Mouse (Mus musculus) heart, embryonic 15.5 days (tissue): ENCODE measurements around the gene Fam166b. TPM values are rescaled to one million over a fixed set of nuclear protein-coding genes. Genes with fewer than 3 reads are reported as not detected.

Experiments
- ATAC-seq: fragments of 200-750 bp; cut with Nextera tagmentation; replicated peaks from 2 replicates; pipeline ENCODE4 v1.8.0; 2017; ENCODE audit warnings: low read depth, moderate TSS enrichment; ENCODE audit not compliant: insufficient number of reproducible peaks, insufficient read depth, low FRiP score
- H3K27ac ChIP-seq: fragments of 300-500 bp; sonication (generic); 2 replicates; pipeline ENCODE4 v1.5.1; 2015; ENCODE audit warnings: mild to moderate bottlenecking, inconsistent platforms
- H3K27me3 ChIP-seq: fragments of 300-500 bp; sonication (generic); 2 replicates; pipeline ENCODE4 v1.6.1; 2015; ENCODE audit warnings: inconsistent platforms
- H3K36me3 ChIP-seq: fragments of 300-500 bp; sonication (generic); 2 replicates; pipeline ENCODE4 v1.6.1; 2015; ENCODE audit warnings: mild to moderate bottlenecking, inconsistent platforms
- H3K4me1 ChIP-seq: fragments of 300-500 bp; sonication (generic); replicated peaks from 2 replicates; pipeline ENCODE4 v1.6.1; 2015; ENCODE audit warnings: inconsistent platforms
- H3K4me2 ChIP-seq: fragments of 300-500 bp; sonication (generic); 2 replicates; pipeline ENCODE4 v1.6.1; 2015; ENCODE audit warnings: inconsistent platforms, mild to moderate bottlenecking, moderate library complexity
- H3K4me3 ChIP-seq: fragments of 300-500 bp; sonication (generic); 2 replicates; pipeline ENCODE4 v1.5.1; 2015; ENCODE audit warnings: mild to moderate bottlenecking, inconsistent platforms
- H3K9ac ChIP-seq: fragments of 300-500 bp; sonication (generic); 2 replicates; pipeline ENCODE4 v1.6.1; 2015; ENCODE audit warnings: mild to moderate bottlenecking, inconsistent platforms
- H3K9me3 ChIP-seq: fragments of 300-500 bp; sonication (generic); replicated peaks from 2 replicates; pipeline ENCODE4 v1.6.1; 2016; ENCODE audit warnings: inconsistent platforms
- WGBS: fragments of 180-500 bp; shearing (Covaris S2); methylation state at CpG from one replicate; pipeline ENCODE4 v1.1.7; 2015; ENCODE audit warnings: mixed read lengths; 5-methylcytosine and 5-hydroxymethylcytosine counted together
- polyA plus RNA-seq: library from polyadenylated mRNA; unstranded; fragments of >200 nt; fragmentation: Nextera tagmentation; extraction: Ambion mirVana; gene quantifications from 2 replicates; pipeline ENCODE4 v1.2.1, GENCODE M21; 2015

Gene Fam166b
- polyA plus RNA-seq, 1 experiment from 2014 or later = 0.18 TPM

GRCm38 (mm10) chr4:43401486-43401885, 27.4 kb downstream of the Fam166b start:
- WGBS = 84% methylated on average over 10 of the region's 10 CpGs
- ATAC-seq = no peak
- H3K27ac ChIP-seq = peak overlapping the region; percentile 93
- no peaks in the 10 kb centered on the region for H3K9me3 ChIP-seq
- peaks cover 62% of the 10 kb centered on the region for H3K4me1 ChIP-seq
- H3K9ac ChIP-seq = no peak overlapping the region
- no peaks in the 10 kb centered on the region for H3K36me3 ChIP-seq
- H3K4me2 ChIP-seq = 0 out of 2 replicates have a peak overlapping the region, but pooled peaks have one; percentile 18
- H3K27me3 ChIP-seq = no peaks in the 10 kb centered on the region
- no peak overlapping the region for H3K4me3 ChIP-seq

DNA sequence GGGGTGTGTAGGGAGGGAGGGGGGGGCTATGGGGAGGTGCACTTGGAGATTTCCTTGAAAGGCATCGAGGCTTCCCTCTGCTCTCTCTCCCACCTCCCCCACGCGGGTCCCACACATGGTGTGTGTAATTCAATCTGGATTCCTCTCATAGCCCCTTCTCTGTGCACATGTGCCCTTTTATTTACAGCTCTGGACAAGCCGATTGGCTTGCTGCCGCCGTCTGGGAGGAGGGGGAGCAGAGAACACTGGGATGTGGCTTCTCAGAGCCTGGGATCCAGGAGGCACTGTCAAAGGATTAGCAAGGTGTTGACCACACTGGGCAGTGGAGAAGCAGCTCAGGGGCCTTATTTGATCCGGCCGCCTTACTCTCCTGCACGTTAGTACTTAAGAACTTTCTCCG, 28.0 kb downstream of the Fam166b start:
- H3K27ac ChIP-seq = peak overlapping the region; percentile 93
- H3K36me3 ChIP-seq = no peaks in the 10 kb centered on the region
- H3K4me3 ChIP-seq = no peak overlapping the region
- H3K27me3 ChIP-seq = no peaks in the 10 kb centered on the region
- peak overlapping the region; percentile 18; the same call in 1 of the 2 replicates for H3K4me2 ChIP-seq
- H3K4me1 ChIP-seq = peaks cover 59% of the 10 kb centered on the region
- WGBS = 29% methylated on average over 10 of the region's 10 CpGs
- H3K9me3 ChIP-seq = no peaks in the 10 kb centered on the region
- no peak overlapping the region for H3K9ac ChIP-seq
- ATAC-seq = no peak

- Histone ChIP-seq H3K9me3 (no peaks in the 10 kb centered on the region), H3K4me2 (peak overlapping the region; percentile 59), H3K36me3 (no peaks in the 10 kb centered on the region), H3K9ac (peak overlapping the region; percentile 49), H3K27ac (peak overlapping the region; percentile 93), H3K27me3 (no peaks in the 10 kb centered on the region), H3K4me1 (peaks cover 62% of the 10 kb centered on the region), H3K4me3 (peak overlapping the region; percentile 34)
- ATAC-seq = peak; percentile 77
- 39% methylated on average over 31 of the region's 31 CpGs for WGBS
These were observed 29.4 kb downstream of the Fam166b start for GRCm38 (mm10) chr4:43399391-43400131.

- no peaks in the 10 kb centered on the region for H3K9me3 ChIP-seq
- peaks cover 69% of the 10 kb centered on the region for H3K4me1 ChIP-seq
- H3K36me3 ChIP-seq = no peaks in the 10 kb centered on the region
- H3K4me3 ChIP-seq = peak overlapping the region; percentile 34
- peak; percentile 32; the same call in 1 of the 2 replicates for ATAC-seq
- peak overlapping the region; percentile 59 for H3K4me2 ChIP-seq
- no peaks in the 10 kb centered on the region for H3K27me3 ChIP-seq
- WGBS = 14% methylated on average over 17 of the region's 17 CpGs
- peak overlapping the region; percentile 49 for H3K9ac ChIP-seq
- peak overlapping the region; percentile 93 for H3K27ac ChIP-seq
These were observed 30.1 kb downstream of the Fam166b start for GRCm38 (mm10) chr4:43398829-43399331.

GRCm38 (mm10) chr4:43398014-43398413, 30.9 kb downstream of the Fam166b start:
- Histone ChIP-seq H3K4me1 (peaks cover 71% of the 10 kb centered on the region), H3K27ac (peak overlapping the region; percentile 93), H3K9me3 (no peaks in the 10 kb centered on the region), H3K9ac (no peak overlapping the region), H3K4me2 (no peak overlapping the region), H3K36me3 (no peaks in the 10 kb centered on the region), H3K4me3 (no peak overlapping the region), H3K27me3 (no peaks in the 10 kb centered on the region)
- WGBS = 75% methylated on average over 4 of the region's 4 CpGs
- no peak for ATAC-seq

DNA sequence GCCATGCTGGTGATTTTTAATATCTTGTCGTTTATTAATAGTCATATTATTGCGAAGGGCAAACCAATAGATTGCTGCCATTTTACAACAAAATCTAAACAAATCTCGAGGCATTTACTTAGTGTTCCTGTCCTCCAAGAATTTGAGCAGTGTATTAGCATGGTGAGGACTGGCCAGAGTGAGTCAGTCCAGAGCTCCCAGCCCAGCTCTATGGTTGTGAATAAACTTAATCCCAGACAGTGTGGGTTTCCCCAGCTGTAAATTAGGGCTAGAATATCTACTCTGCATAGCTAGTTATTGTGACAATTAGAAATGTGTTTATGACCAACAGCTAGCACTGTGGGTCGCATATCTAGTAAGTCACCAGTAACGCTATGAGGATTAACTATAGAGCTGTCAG, 32.6 kb downstream of the Fam166b start:
- H3K4me2 ChIP-seq = no peak overlapping the region
- no peak overlapping the region for H3K4me3 ChIP-seq
- H3K27ac ChIP-seq = no peak overlapping the region
- H3K36me3 ChIP-seq = no peaks in the 10 kb centered on the region
- no peaks in the 10 kb centered on the region for H3K9me3 ChIP-seq
- WGBS = 86% methylated on average over 5 of the region's 5 CpGs
- H3K27me3 ChIP-seq = no peaks in the 10 kb centered on the region
- ATAC-seq = no peak
- H3K9ac ChIP-seq = no peak overlapping the region
- peaks cover 57% of the 10 kb centered on the region for H3K4me1 ChIP-seq

- Histone ChIP-seq H3K4me1 (peaks cover 51% of the 10 kb centered on the region), H3K4me3 (no peak overlapping the region), H3K9ac (no peak overlapping the region), H3K27ac (peak overlapping the region; percentile 96; the same call in 1 of the 2 replicates), H3K4me2 (no peak overlapping the region), H3K36me3 (no peaks in the 10 kb centered on the region), H3K9me3 (no peaks in the 10 kb centered on the region), H3K27me3 (no peaks in the 10 kb centered on the region)
- no peak for ATAC-seq
- 74% methylated on average over 9 of the region's 9 CpGs for WGBS
These were observed 33.1 kb downstream of the Fam166b start for GRCm38 (mm10) chr4:43395836-43396235.

DNA sequence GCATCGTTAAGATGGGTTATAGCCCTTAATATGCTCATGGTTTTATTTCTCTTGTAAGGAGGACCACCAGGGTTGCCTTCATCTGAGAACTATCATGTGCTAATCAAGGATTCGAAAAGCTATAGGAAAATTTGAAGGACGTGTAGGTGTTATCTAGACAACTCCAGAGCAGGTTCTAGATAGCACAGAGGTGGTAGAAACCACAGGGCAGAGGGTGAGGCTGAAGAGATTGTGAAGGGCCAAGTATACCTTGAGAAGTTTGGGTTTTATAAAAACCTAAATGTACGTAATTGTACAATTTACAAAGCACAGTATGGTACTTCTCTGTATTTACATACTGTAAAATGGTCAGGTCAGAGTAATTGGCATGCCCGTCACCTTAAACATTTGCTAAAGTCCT, 33.8 kb downstream of the Fam166b start:
- peak overlapping the region; percentile 96 for H3K27ac ChIP-seq
- H3K9ac ChIP-seq = peak overlapping the region; percentile 30; the same call in 1 of the 2 replicates
- H3K4me3 ChIP-seq = no peak overlapping the region
- no peaks in the 10 kb centered on the region for H3K9me3 ChIP-seq
- peaks cover 47% of the 10 kb centered on the region for H3K4me1 ChIP-seq
- no peaks in the 10 kb centered on the region for H3K27me3 ChIP-seq
- ATAC-seq = no peak
- no peaks in the 10 kb centered on the region for H3K36me3 ChIP-seq
- H3K4me2 ChIP-seq = peak overlapping the region; percentile 51
- whole genome bisulfite sequencing = 72% methylated on average over 5 of the region's 5 CpGs

GRCm38 (mm10) chr4:43394345-43394891, 34.5 kb downstream of the Fam166b start:
- H3K4me2 ChIP-seq = peak overlapping the region; percentile 51
- no peaks in the 10 kb centered on the region for H3K27me3 ChIP-seq
- peak overlapping the region; percentile 96 for H3K27ac ChIP-seq
- peak; percentile 81 for ATAC-seq
- peaks cover 47% of the 10 kb centered on the region for H3K4me1 ChIP-seq
- H3K4me3 ChIP-seq = peak overlapping the region; percentile 15; the same call in 1 of the 2 replicates
- WGBS = 14% methylated on average over 15 of the region's 15 CpGs
- H3K9ac ChIP-seq = peak overlapping the region; percentile 30
- no peaks in the 10 kb centered on the region for H3K9me3 ChIP-seq
- no peaks in the 10 kb centered on the region for H3K36me3 ChIP-seq

DNA sequence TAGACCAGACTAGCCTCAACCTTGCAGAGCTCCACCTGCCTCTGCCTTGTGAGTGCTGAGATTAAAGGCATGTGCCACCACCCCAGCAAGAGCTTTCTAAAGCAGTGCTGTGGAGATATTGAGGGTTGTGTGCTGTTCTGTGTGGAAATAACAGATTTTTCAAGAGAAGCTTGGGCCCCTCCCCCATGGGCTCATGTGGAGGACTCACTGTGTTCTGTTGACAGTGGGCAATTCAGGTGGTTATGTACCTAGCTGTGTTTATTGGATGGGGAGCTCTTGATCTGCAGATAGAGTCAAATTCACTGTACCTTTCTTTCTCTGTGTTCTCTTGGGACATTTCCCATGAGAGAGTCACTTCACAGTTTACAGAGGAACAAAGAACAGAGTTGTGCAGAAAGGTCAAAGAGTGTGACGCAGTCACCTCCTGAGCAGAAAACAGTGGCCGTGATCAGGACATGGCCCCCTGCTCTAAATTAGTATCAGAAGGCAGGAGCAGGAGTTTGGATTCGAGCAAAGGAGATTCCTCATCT, 37.3 kb downstream of the Fam166b start:
- Histone ChIP-seq H3K4me1 (peaks cover 35% of the 10 kb centered on the region), H3K4me2 (no peak overlapping the region), H3K4me3 (no peak overlapping the region), H3K36me3 (peaks cover 4% of the 10 kb centered on the region; the same call in 1 of the 2 replicates), H3K27ac (no peak overlapping the region), H3K27me3 (no peaks in the 10 kb centered on the region), H3K9ac (no peak overlapping the region), H3K9me3 (no peaks in the 10 kb centered on the region)
- 72% methylated on average over 3 of the region's 3 CpGs for WGBS
- no peak for ATAC-seq

- Histone ChIP-seq H3K27ac (peak overlapping the region; percentile 66), H3K4me1 (peaks cover 27% of the 10 kb centered on the region), H3K27me3 (no peaks in the 10 kb centered on the region), H3K9ac (no peak overlapping the region), H3K4me2 (no peak overlapping the region), H3K36me3 (peaks cover 4% of the 10 kb centered on the region; the same call in 1 of the 2 replicates), H3K9me3 (no peaks in the 10 kb centered on the region), H3K4me3 (no peak overlapping the region)
- no peak for ATAC-seq
- 50% methylated on average over 9 of the region's 9 CpGs for WGBS
These were observed 39.0 kb downstream of the Fam166b start for GRCm38 (mm10) chr4:43389845-43390440.
